Mouse (Mus musculus) megakaryocyte, embryonic 14.5 days (primary cell): ENCODE measurements around the gene Adgrg1. TPM values are rescaled to one million over a fixed set of nuclear protein-coding genes. Genes with fewer than 3 reads are reported as not detected.

Experiments used
- H3K27me3 ChIP-seq: replicated peaks from 2 replicates; pipeline ENCODE3; 2012; ENCODE audit warnings: inconsistent platforms
- H3K36me3 ChIP-seq: replicated peaks from 2 replicates; pipeline ENCODE3; 2012; ENCODE audit warnings: low read length, inconsistent platforms, mixed read lengths
- H3K4me1 ChIP-seq: 2 replicates; pipeline ENCODE4 v1.6.1; 2012; ENCODE audit warnings: inconsistent platforms
- H3K4me3 ChIP-seq: replicated peaks from 2 replicates; pipeline ENCODE3; 2012; ENCODE audit warnings: moderate library complexity, mild to moderate bottlenecking, inconsistent platforms
- H3K9me3 ChIP-seq: 2 replicates; pipeline ENCODE4 v1.6.1; 2012; ENCODE audit warnings: inconsistent platforms
- FLI1 ChIP-seq: IDR thresholded peaks from 2 replicates; pipeline ENCODE4 v1.6.1; 2012; ENCODE audit warnings: low read length, inconsistent platforms, mixed read lengths
- GATA1 ChIP-seq: IDR thresholded peaks from 3 replicates; pipeline ENCODE4 v1.6.1; 2012; ENCODE audit warnings: mixed read lengths, low read length, inconsistent platforms, borderline replicate concordance
- polyA plus RNA-seq: library from polyadenylated mRNA; stranded (reverse); fragments of >175 nt; gene quantifications from 2 replicates; pipeline ENCODE4 v1.2.3, GENCODE M21; 2012; ENCODE audit warnings: low replicate concordance; ENCODE audit not compliant: insufficient read depth

Adgrg1 gene
- polyA plus RNA-seq, 1 experiment: 388 TPM

DNA sequence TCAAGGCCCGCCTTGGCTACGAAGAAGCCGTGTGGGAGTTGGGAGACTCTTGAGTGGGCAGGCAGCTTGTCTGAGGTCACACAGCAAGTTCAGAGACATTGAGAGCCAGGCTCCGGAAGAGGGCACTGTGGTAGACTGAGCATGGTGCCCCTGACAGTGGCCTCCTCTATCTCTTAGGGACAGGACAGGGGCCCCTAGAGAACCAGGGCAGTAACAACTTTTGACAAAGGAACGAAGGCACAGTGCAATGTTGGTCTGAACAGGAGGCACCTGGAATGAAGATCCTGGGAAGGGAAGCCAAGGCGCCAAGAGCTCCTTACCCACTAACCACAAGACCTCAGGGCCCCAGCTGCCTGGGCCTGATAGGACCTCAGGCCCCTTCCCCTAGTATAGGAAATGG is 10.5 kb downstream of the Adgrg1 start:
- Histone ChIP-seq H3K4me3 (peak overlapping the region; percentile 93), H3K36me3 (peaks cover 51% of the 10 kb centered on the region), H3K27me3 (no peaks in the 10 kb centered on the region), H3K4me1 (peaks cover 85% of the 10 kb centered on the region), H3K9me3 (no peaks in the 10 kb centered on the region)
- no peak for TF ChIP-seq FLI1
- TF ChIP-seq GATA1: peak; percentile 41; the same call in 1 of the 3 replicates

GRCm38 (mm10) chr8:94986676-94987075 is 12.1 kb downstream of the Adgrg1 start:
- H3K4me3 ChIP-seq: peak overlapping the region; percentile 93
- H3K27me3 ChIP-seq: no peaks in the 10 kb centered on the region
- peaks cover 85% of the 10 kb centered on the region for H3K4me1 ChIP-seq
- H3K36me3 ChIP-seq: peaks cover 68% of the 10 kb centered on the region
- no peaks in the 10 kb centered on the region for H3K9me3 ChIP-seq
- TF ChIP-seq FLI1 (no peak), GATA1 (no peak)

GRCm38 (mm10) chr8:94987553-94987952 is 13.0 kb downstream of the Adgrg1 start:
- peak overlapping the region; percentile 93 for H3K4me3 ChIP-seq
- H3K36me3 ChIP-seq: peaks cover 76% of the 10 kb centered on the region
- peaks cover 85% of the 10 kb centered on the region for H3K4me1 ChIP-seq

DNA sequence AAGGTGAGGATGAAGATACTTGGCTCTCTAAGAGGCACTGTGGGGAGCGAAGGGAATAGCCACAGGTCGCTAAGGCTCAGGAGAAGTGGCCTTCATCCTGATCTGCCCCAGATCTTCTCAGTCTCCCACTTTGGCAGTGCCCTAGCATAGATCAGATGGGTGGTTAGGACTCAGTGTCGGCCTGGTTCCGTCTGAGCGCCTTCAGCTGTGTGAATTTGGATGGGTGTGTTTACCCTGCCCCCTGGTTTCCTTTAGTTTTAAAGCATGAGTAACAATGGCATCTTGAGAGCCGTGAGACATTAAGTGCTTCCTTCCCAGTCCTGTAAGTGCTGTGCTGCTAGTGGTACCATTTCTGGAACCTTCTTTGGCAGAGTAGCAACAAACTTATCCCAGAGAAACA is 14.1 kb downstream of the Adgrg1 start:
- peaks cover 85% of the 10 kb centered on the region for H3K4me1 ChIP-seq
- H3K36me3 ChIP-seq: peaks cover 87% of the 10 kb centered on the region
- no peak for TF ChIP-seq GATA1
- TF ChIP-seq FLI1: no peak
- peak overlapping the region; percentile 93 for H3K4me3 ChIP-seq
- no peaks in the 10 kb centered on the region for H3K27me3 ChIP-seq
- H3K9me3 ChIP-seq: no peaks in the 10 kb centered on the region

More at GRCm38 (mm10) chr8:94987553-94987952, 13.0 kb downstream of the Adgrg1 start:
- H3K27me3 ChIP-seq: no peaks in the 10 kb centered on the region
- no peaks in the 10 kb centered on the region for H3K9me3 ChIP-seq
- TF ChIP-seq GATA1: no peak; the same call in 2 of the 3 replicates
- TF ChIP-seq FLI1: no peak

DNA sequence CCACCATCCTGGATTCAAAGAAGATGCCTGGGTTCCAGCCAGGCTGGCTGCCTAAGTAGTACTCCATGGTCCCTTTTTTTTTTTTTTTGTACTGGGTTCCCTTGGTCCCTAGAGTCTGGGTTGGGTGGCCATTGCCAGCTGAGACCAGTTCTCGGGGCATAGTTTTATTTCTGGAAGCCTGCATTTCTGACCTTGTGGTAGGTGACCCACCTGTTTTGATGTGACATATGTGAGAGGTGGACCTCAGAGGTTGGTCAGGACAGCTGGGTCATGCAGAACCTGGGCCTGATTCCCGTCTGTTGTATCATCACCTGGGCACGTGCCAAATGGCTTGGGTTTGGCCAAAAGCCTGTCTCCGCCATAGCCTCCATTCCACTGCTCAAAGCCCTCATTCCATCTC is 15.2 kb downstream of the Adgrg1 start:
- no peaks in the 10 kb centered on the region for H3K27me3 ChIP-seq
- H3K4me1 ChIP-seq: peaks cover 90% of the 10 kb centered on the region
- peak overlapping the region; percentile 93 for H3K4me3 ChIP-seq
- no peak for TF ChIP-seq FLI1
- no peak for TF ChIP-seq GATA1
- no peaks in the 10 kb centered on the region for H3K9me3 ChIP-seq
- H3K36me3 ChIP-seq: peaks cover 98% of the 10 kb centered on the region

DNA sequence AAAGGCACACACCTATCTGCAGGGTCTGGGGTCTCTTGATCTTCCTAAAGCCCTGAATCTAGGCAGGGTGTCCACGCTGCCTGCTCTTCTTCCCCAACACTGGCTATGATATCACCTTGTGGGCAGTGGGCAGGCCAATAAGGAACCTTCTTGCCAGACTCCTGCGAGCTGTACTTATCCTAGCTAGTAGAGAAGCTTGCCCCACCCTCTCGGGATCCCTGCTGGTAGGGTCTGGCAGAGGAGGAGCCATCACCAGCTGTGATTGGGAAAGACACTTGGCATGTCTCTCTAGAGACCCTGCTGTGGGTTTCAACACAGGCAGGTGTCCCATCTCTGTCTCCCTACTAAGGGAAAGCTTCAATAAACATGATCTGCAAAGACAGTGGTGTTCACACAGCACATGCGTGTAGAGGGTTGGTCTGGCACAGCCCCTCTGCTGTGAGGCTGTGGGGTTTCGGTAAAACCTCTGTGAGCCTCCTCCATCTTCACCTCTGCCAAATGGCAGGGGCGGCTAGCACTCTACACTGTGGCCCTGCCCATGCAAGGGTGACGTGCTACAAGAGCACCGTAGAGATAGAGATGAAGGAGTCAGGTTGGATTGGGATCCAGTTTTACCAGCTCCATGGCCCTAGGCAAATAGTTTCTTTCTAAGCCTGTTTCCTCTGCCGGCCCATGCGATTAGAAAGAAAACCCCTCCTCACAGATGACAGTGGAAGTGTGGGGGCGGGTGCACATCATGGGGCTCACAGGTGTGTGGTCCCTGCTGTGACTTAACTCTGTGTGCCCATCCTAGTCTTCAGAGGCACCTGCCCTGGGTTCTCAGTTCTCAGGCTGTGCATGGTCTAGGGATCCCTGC is 16.3 kb downstream of the Adgrg1 start:
- TF ChIP-seq FLI1 (no peak), GATA1 (no peak)
- no peaks in the 10 kb centered on the region for H3K9me3 ChIP-seq
- H3K4me1 ChIP-seq: peaks cover 97% of the 10 kb centered on the region
- no peaks in the 10 kb centered on the region for H3K27me3 ChIP-seq
- peaks cover 100% of the 10 kb centered on the region for H3K36me3 ChIP-seq
- H3K4me3 ChIP-seq: peak overlapping the region; percentile 93

GRCm38 (mm10) chr8:94991454-94991994 is 17.0 kb downstream of the Adgrg1 start:
- Histone ChIP-seq H3K4me1 (peaks cover 100% of the 10 kb centered on the region), H3K9me3 (no peaks in the 10 kb centered on the region), H3K4me3 (peak overlapping the region; percentile 93), H3K36me3 (peaks cover 100% of the 10 kb centered on the region), H3K27me3 (no peaks in the 10 kb centered on the region)
- TF ChIP-seq FLI1 (no peak), GATA1 (no peak)

GRCm38 (mm10) chr8:94992010-94992409 is 17.5 kb downstream of the Adgrg1 start:
- Histone ChIP-seq H3K4me3 (peak overlapping the region; percentile 93), H3K27me3 (no peaks in the 10 kb centered on the region), H3K4me1 (peaks cover 100% of the 10 kb centered on the region), H3K36me3 (peaks cover 100% of the 10 kb centered on the region), H3K9me3 (no peaks in the 10 kb centered on the region)
- TF ChIP-seq GATA1 (no peak), FLI1 (no peak)

GRCm38 (mm10) chr8:94992534-94992933 is 18.0 kb downstream of the Adgrg1 start:
- no peaks in the 10 kb centered on the region for H3K27me3 ChIP-seq
- H3K4me3 ChIP-seq: peak overlapping the region; percentile 93
- peaks cover 100% of the 10 kb centered on the region for H3K36me3 ChIP-seq
- peaks cover 100% of the 10 kb centered on the region for H3K4me1 ChIP-seq
- no peak for TF ChIP-seq GATA1
- TF ChIP-seq FLI1: no peak
- no peaks in the 10 kb centered on the region for H3K9me3 ChIP-seq

DNA sequence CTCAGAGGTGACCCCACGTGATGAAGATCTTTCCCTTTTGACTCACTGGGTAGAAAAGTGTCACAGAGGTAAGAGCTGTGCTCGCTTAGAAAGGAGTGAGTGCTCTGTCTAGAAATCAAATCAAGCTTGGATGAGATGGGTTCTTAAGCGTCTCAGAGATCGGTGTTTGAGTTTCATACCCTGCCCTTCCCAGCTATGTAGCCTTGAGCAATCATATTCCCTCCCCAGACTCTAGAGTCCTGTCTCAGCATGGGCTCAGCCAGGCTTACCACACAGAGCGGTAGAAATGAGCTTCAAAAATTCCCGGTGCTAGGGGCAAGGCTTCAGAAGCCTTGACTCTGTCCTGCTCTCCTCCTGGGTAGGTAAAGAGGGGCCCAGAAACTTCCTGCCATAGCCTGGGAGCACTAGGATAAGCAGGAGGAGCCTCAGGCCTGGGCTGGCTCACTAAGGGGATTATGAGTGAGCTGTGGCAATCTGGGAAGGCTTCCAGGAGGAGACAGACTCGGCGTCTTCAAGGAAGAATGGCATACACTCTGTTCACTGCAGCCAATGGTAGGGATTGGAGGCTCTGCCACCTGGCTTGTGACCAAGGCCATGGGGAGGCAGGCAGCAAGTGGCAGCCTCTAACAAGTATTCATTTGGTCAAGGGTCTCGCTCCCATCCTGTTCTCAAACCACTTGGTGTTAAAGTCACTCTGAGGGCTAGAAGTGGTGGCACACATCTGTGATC is 18.6 kb downstream of the Adgrg1 start:
- H3K36me3 ChIP-seq: peaks cover 100% of the 10 kb centered on the region
- H3K4me3 ChIP-seq: peak overlapping the region; percentile 93
- peaks cover 100% of the 10 kb centered on the region for H3K4me1 ChIP-seq
- H3K9me3 ChIP-seq: no peaks in the 10 kb centered on the region
- no peaks in the 10 kb centered on the region for H3K27me3 ChIP-seq
- no peak for TF ChIP-seq GATA1
- TF ChIP-seq FLI1: no peak
